Mouse (Mus musculus) mammary gland, adult 2 months (tissue): ENCODE data around the gene Adgrg7. TPM values are rescaled to one million over a fixed set of nuclear protein-coding genes. Genes with fewer than 3 reads are reported as not detected.

ENCODE experiments used
- polyA plus RNA-seq: library from polyadenylated mRNA; depleted of rRNA; stranded (reverse); fragments of >200 nt; gene quantifications from 2 replicates; pipeline ENCODE4 v1.2.3, GENCODE M21; 2012; ENCODE audit warnings: low replicate concordance; rRNA removed

Gene Adgrg7
- not detected in 2 replicates for polyA plus RNA-seq

GRCm38 (mm10) chr16:56795481-56796139, at the start of gene Adgrg7:
TSS of gene Adgrg7 (minus strand) at chr16:56795855.

DNA sequence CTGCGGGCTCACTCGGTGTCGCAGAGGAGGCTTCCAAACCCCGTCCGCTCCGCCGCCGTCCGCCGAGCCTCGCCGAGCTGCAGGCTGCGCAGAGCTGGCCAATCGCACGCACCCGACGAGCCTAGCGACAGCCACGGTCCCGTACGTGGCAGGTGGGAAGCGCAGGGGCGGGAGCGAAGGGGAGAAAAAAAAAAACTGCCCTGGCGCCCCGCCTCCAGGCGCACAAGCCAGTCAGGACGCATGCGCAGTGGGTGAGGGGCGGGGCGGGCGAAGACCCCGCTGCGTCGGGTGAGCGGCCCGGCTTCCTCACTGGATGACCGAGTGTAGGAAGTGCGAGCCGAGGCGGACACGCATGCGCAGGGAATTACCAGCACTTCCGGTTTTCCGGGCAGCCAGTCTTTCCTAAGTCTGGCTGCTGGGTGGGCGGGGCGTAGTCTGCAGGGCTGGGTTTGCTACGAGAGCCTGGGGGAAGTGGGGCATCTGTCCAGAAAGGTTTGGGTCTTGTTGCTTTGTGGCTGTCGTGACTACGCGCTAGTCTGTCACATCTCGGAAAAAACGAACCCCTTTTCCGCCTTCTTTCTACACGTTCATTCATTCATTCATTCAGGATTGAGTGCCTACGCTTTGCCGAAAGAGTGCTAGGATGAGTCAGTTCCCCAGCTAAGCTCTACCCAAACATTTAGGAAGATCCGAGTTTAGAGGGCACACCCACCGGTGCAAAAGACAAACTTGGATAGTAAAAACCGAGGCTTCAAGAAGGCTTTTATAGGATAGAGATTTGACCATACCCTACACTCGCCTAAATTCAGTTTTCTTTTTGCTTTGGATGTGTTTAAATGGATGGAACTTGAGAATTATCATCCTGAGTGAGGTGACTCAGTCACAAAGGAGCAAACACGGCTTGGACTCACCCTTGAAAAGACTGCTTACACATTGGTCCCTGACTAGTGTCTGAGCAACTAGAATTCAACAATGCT, 78.1 kb downstream of the Adgrg7 start, which contains the start of gene Tfg:
Gene Tfg (minus strand): TSS at position 227 of the 977 bp plus-strand sequence.

Other genes with a start within 250 kb of the Adgrg7 start
- gene Tfg, start 78.4 kb downstream of the Adgrg7 start, polyA plus RNA-seq, result 94.7 and 124 TPM in 2 replicates
- 1.5 and 10.2 TPM in 2 replicates for gene Tmem45a, start 90.3 kb upstream of the Adgrg7 start, polyA plus RNA-seq
- gene Lnp1, start 132.2 kb upstream of the Adgrg7 start, polyA plus RNA-seq, result not detected in 2 replicates